In the genomic region with DNA sequence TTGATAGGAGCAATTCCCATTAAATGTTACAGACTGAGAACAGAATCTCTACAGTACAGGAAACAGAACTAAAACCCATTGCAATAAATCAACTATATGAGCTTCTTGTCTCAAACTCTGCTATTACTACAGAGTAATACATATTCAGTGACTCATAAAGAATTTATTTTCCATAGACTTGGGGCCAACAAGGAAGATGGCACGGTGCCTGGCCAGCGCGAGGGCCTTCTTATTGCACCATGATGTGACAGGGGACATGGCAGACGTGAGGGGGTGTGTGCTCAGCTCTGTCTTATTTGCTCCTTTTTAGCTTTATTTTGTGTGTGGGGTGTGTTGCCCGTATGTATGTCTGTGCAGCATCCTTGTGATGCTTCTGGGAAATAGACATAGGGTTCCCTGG, we compare ENCODE assay signal across 13 mouse cellular contexts. TPM values are rescaled to one million over a fixed set of nuclear protein-coding genes. Genes with fewer than 3 reads are reported as not detected.
DNase-seq lines count a peak whose midpoint lies in the region; ATAC-seq and TF ChIP-seq lines count a peak whose summit lies in the region.
"Had no signal": no experiment of that assay in that cellular context is flagged by ENCODE, and none has a peak within 500 bp of the region (broad histone marks: within the 10 kb centered on the region; RNA-seq: fewer than 3 reads in every experiment).

No protein-coding gene starts in this region.

- H3K9me3 ChIP-seq in heart, embryonic 10.5 days: no peaks in the 10 kb centered on the region
- peaks cover 5% of the 10 kb centered on the region; the same call in 1 of the 2 replicates for H3K9me3 ChIP-seq in lung, embryonic 14.5 days (ENCODE audit: low read depth, low read length)

- H3K36me3 ChIP-seq in heart, embryonic 10.5 days: no peaks in the 10 kb centered on the region
- H3K36me3 ChIP-seq in lung, embryonic 14.5 days (ENCODE audit: insufficient read depth): no peaks in the 10 kb centered on the region

- WGBS in heart, embryonic 10.5 days: 87% methylated on average over 5 of the region's 5 CpGs
- 61% methylated on average over 5 of the region's 5 CpGs for WGBS in lung, embryonic 14.5 days
- WGBS in lung, adult 2 months: 72% methylated on average over 5 of the region's 5 CpGs
- 14% methylated on average over 5 of the region's 5 CpGs for whole genome bisulfite sequencing in large intestine, adult 2 months

- TF ChIP-seq CTCF in lung, embryonic 14.5 days (IDR thresholded peaks at IDR 0.05; ENCODE audit: low read depth): no peak
- no peak for TF ChIP-seq CTCF in lung, adult 2 months (IDR thresholded peaks at IDR 0.05; ENCODE audit: insufficient read depth, low read length)
- no peak for TF ChIP-seq CTCF in left cerebral cortex, adult 2 months (IDR thresholded peaks at IDR 0.05)

- H3K27me3 ChIP-seq in heart, embryonic 10.5 days (ENCODE audit: insufficient read depth, poor library complexity, severe bottlenecking): no peaks in the 10 kb centered on the region
- H3K27me3 ChIP-seq in lung, embryonic 14.5 days (ENCODE audit: insufficient read depth, low read length): no peaks in the 10 kb centered on the region

- no peak overlapping the region for H3K9ac ChIP-seq in lung, embryonic 14.5 days

- no peak overlapping the region for H3K27ac ChIP-seq in heart, embryonic 10.5 days
- no peak overlapping the region for H3K27ac ChIP-seq in lung, embryonic 14.5 days (ENCODE audit: low read depth)
- H3K27ac ChIP-seq in left cerebral cortex, adult 2 months: no peak overlapping the region

- intact Hi-C loops in left cerebral cortex, adult 2 months (cut with DNase I): no loop called here

- H3K4me3 ChIP-seq in heart, embryonic 10.5 days: no peak overlapping the region
- no peak overlapping the region for H3K4me3 ChIP-seq in lung, embryonic 14.5 days (ENCODE audit: low read depth, low read length)
- no peak overlapping the region for H3K4me3 ChIP-seq in lung, adult 2 months (replicated peaks; ENCODE audit: extremely low read depth, low read depth, low read length)
- no peak overlapping the region for H3K4me3 ChIP-seq in left cerebral cortex, adult 2 months
- H3K4me3 ChIP-seq: erythroblast, embryonic 14.5 days had no signal

- DNase-seq in heart, adult 11 months: peak; percentile 65
- DNase-seq in heart, embryonic 10.5 days (ENCODE audit: low spot score): no peak
- peak; percentile 67 for DNase-seq in lung, embryonic 14.5 days
- no peak for DNase-seq in lung, adult 2 months
- peak; percentile 35 for DNase-seq in large intestine, adult 2 months (ENCODE audit: low read depth, low spot score)
- DNase-seq in urinary bladder, postnatal 36 days (ENCODE audit: low spot score in 2 of 2): peak; percentile 62 to 80
- DNase-seq in embryo, embryonic 10 days (ENCODE audit: low spot score): no peak
- no peak for DNase-seq in left cerebral cortex, adult 2 months (ENCODE audit: extremely low spot score in 1 of 2, low spot score in 2 of 2)
- DNase-seq: cerebellum, adult 18-20 months had no signal

- 0 out of 2 replicates have a peak, but pooled peaks have one; percentile 29 for ATAC-seq in lung, embryonic 14.5 days (ENCODE audit: insufficient read depth)
- ATAC-seq: CD4-positive, CD25-positive, alpha-beta regulatory T cell, adult 4 months; hindbrain, embryonic 16.5 days had no signal

- no peak overlapping the region for H3K4me2 ChIP-seq in lung, embryonic 14.5 days
- H3K4me2 ChIP-seq: heart, embryonic 11.5 days had no signal

- H3K4me1 ChIP-seq in heart, embryonic 10.5 days: peaks cover 9% of the 10 kb centered on the region
- H3K4me1 ChIP-seq in lung, embryonic 14.5 days (ENCODE audit: insufficient read depth): peaks cover 5% of the 10 kb centered on the region; the same call in 1 of the 2 replicates
- H3K4me1 ChIP-seq in lung, adult 2 months (ENCODE audit: control insufficient read depth, insufficient read depth, low read length): peaks cover 5% of the 10 kb centered on the region; the same call in 1 of the 2 replicates

- TF ChIP-seq POLR2A in lung, adult 2 months (IDR thresholded peaks at IDR 0.05; ENCODE audit: borderline replicate concordance, extremely low read depth, low read depth, low read length): no peak

RNA-seq across cellular contexts. Expression of gene Stk24, which starts 37.8 kb away (rescaled TPM):
- polyA plus RNA-seq in heart, embryonic 10.5 days (2016; fragmentation: Nextera tagmentation; extraction: Ambion mirVana): 37.9 and 39.8 TPM in 2 replicates
- polyA plus RNA-seq in lung, embryonic 14.5 days (2014; fragmentation: Nextera tagmentation; extraction: Ambion mirVana): 50.3 and 51.7 TPM in 2 replicates
- 22.0 and 26.9 TPM in 2 replicates for polyA plus RNA-seq in lung, adult 2 months (2012; rRNA removed)
- 37.2 and 60.8 TPM in 2 replicates for polyA plus RNA-seq in large intestine, adult 2 months (2012; rRNA removed)
- 10 to 100 TPM; 67.8 to 74.2 TPM for total RNA-seq in left cerebral cortex, adult 2 months (2021)

Comparison
In these comparisons a context has a peak if more than half of its experiments do, and no peak if none do; other contexts are left out.
1. DNase-seq: peak in heart, adult 11 months (single experiment), lung, embryonic 14.5 days (single experiment), large intestine, adult 2 months (single experiment) and urinary bladder, postnatal 36 days (2 of 2); none in heart, embryonic 10.5 days (single experiment), lung, adult 2 months (single experiment), embryo, embryonic 10 days (single experiment) and left cerebral cortex, adult 2 months (0 of 2).